Mouse (Mus musculus) embryo, embryonic 10.5 days (tissue): ENCODE measurements around the gene Aqp12.
"Not testable (repeated sequence)": the region's sequence is repeated elsewhere in the genome, so short reads cannot be mapped to it uniquely, and the experiment has no call there.

Source experiments
- DNase-seq: peaks from one replicate; pipeline ENCODE4 v3.0.0-alpha.2; 2015; ENCODE audit warnings: low spot score

The Aqp12 gene

DNA sequence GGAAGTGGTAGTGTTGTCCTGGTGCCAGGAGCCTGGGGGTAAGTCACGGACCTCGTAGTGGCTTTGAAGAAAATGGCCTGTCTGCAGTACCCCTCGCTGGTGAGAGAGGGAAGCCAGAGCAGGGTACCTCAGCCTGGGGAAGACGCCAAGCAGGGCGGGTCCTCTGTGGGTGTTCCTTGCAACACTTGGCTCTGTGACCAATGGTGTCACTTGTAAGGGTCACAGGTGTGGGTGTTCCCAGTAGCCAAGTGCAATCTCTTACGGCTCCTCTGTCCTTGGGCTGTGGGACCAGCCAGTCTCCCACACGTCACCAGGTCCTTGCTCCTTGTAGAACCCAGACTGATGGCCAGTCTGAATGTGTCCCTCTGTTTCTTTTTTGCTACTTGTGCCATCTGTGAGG, at the start of gene Aqp12:
Gene Aqp12 (plus strand): TSS at position 274 of the 400 bp plus-strand sequence.
- DNase-seq, result no peak

DNA sequence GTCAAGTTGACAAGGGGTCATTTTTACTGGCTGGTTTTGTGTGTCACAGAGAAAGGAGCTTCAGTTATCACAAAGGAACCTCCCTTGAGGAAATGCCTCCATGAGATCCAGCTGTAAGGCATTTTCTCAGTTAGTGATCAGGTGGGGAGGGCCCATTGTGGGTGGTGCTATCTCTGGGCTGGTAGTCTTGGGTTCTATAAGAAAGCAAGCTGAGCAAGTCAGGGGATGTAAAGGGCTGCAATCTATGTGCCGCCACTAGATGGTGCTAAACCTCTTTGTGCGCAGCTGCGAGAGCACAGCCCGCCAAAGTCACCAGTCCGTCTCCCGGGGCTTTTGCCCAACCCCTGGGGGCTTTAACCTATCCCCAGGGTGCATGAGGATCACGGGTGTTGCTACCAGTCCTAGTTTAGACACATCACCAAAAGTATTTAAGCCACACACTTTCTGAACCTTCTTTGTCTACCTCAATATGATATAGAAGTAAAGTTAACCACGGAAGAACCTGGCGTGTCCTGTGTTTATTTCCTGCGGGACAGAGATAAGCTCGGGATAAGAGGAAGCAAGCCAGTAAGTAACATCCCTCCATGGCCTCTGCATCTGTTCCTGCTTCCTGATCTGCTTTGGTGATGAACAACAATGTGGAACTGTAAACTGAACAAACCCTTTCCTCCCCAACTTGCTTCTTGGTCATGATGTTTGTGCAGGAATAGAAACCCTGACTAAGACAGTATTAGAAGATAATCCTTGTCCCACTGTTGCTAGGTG, 49.4 kb upstream of the Aqp12 start:
- peak; percentile 11 for DNase-seq

DNA sequence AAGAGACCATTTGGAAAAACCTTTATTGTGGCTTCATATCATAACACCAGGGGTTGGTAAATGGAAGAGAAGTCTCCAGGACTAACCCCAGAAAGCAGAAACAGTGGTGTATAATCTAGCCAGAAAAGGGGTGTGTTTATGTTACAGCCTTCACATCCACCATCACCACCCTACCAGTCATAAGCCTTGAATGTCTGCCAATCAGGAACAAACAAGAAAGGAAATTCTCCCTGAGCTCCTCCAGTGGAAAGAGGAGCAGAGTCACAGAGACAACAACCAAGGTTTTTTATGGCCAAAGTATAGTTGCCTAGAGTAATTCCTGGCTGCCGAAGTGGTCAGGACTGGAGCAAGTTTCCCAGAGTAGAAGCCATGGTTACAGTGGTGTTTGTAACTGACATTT, 47.1 kb upstream of the Aqp12 start:
- no peak for DNase-seq

- DNase-seq, result not testable (repeated sequence)
These were observed 35.3 kb upstream of the Aqp12 start for GRCm38 (mm10) chr1:92970791-92971190.

- no peak for DNase-seq
These were observed 34.0 kb upstream of the Aqp12 start for GRCm38 (mm10) chr1:92971879-92972795.

DNA sequence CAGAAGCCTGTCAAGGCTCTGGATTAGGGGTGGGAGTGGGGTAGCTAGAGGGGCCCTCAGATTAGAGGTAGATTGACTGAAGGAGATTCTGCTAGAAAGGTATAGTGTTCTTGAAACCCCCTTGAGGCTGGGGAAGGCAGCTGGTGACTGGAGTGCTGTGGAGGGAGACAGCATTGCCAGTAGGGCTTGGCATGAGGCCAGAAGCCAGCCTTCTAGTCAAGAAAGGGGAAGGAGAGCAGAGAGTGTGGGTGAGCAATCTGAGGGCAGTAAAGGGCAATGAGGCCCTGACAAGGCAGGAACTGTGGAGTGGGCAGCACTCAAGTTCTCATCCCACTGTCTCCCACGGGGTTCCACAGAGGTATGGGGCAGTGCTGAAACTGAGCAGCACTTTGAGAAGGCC, 33.3 kb upstream of the Aqp12 start:
- DNase-seq, result no peak

- peak; percentile 2 for DNase-seq
These were observed 30.0 kb upstream of the Aqp12 start for GRCm38 (mm10) chr1:92976141-92976566.

GRCm38 (mm10) chr1:92978645-92979044, 27.5 kb upstream of the Aqp12 start:
- DNase-seq, result no peak

GRCm38 (mm10) chr1:92979073-92979602, 27.0 kb upstream of the Aqp12 start:
- no peak for DNase-seq

- DNase-seq, result no peak
These were observed 24.9 kb upstream of the Aqp12 start for GRCm38 (mm10) chr1:92981056-92981845.

DNA sequence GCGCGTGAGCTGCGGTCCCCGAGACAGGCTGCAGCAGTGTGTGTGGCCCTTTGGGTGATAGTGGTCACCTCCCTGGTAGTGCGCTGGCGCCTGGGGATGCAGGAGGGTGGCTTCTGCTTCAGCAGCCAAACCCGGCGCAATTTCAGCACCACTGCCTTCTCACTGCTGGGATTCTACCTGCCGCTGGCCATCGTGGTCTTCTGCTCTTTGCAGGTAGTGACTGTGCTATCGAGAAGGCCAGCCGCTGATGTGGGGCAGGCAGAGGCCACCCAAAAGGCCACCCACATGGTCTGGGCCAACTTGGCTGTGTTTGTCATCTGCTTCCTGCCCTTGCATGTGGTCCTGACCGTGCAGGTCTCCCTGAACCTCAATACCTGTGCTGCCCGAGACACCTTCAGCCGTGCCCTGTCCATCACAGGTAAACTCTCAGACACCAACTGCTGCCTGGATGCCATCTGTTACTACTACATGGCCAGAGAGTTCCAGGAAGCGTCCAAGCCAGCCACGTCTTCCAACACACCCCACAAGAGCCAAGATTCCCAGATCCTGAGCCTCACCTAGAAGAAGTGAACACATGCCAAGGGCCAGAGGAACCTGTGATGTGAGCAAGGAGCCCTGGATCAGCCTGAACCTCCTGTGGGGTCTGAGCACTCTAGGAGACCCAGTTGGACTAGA, 23.1 kb upstream of the Aqp12 start:
- no peak for DNase-seq

DNA sequence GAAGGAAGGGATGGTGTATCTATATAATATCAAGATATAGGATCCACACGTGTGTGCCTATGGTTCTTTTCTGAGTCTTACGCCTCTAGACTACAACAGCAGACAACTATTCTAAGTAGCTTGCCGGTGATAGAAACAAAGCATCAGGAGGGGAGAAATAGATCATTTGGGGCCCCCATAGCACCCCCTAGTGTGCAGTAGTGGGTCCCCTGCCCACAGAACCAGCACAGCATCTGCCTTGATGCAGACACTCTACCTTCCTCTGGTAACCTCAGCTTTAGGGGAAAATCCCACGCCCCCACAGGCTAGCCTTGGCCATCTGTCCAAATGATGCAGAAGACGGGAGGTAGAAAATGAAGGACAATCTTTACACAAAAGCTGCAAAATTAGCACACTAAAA, 21.1 kb upstream of the Aqp12 start:
- no peak for DNase-seq

DNA sequence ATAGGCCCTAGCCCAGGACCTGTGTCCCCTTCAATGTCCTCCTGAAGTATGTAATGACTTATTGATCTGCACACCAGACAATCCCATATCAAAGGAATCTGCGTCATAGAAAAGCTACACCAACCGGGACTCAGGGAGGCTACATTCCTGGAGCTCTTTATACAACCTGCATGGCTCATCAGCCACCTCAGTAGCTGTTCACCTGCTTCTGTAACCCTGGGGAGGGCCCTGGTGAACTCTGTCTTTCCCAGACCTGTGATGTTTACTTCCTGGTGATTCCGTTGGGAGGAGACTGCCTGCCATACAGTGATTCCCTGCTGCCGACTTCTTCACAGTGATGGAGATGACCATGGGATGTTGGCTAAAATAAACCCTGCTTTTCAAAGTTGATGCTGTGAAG, 17.2 kb upstream of the Aqp12 start:
- DNase-seq, result no peak

- DNase-seq, result no peak
These were observed 16.2 kb upstream of the Aqp12 start for GRCm38 (mm10) chr1:92989891-92990290.

DNA sequence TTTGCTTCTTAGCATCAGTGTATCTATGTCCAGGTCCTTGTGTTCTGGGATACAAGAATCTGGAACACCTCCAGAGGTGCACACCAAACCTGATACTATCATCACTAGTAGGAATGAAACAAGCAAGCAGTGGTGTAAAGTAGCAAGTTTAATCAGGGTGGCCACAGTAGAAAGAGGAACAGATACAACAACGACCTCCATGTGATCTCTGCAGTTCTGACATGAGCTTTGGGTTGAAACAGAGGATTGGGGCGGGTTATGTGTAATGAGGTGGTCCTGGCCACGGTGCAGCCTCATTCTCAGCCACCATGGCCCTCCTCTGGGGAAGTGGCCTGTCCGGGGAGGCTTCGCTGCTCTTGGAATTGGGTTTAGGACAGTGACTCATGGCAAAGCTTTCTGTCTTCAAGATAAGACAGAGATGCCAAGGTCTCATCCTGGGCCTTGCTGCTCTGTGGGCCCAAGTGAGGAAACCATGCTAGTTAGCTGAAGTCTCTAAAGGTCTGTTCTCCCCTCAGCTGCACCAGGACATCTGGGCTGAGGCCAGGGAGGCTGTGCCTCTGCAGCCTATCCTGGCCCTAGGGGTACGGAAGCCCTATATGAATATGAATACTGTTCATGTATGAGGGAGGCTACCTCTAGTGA, 13.8 kb upstream of the Aqp12 start:
- no peak for DNase-seq

- DNase-seq, result no peak
These were observed 13.3 kb upstream of the Aqp12 start for GRCm38 (mm10) chr1:92992880-92993279.

GRCm38 (mm10) chr1:93009196-93009595, 3.1 kb downstream of the Aqp12 start:
- DNase-seq, result no peak

DNA sequence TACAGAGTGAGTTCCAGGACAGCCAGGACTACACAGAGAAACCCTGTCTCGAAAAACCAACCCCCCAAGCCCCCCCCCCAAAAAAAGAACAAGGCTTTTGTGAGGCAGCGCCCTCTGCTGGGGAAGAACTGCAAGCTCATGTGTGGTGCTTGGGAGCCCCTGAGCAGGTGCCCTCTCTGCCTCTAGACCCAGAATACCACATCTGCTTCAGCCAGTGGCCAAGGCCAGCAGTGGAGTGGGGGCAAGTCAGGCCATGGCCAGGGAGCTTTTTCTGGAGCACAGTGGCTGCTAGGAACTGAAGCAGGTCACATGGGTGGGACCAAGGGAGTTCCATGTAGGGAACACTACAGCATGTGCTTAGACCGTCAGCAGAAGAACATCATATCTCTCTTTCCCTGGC, 4.6 kb downstream of the Aqp12 start:
- peak; percentile 53 for DNase-seq

DNA sequence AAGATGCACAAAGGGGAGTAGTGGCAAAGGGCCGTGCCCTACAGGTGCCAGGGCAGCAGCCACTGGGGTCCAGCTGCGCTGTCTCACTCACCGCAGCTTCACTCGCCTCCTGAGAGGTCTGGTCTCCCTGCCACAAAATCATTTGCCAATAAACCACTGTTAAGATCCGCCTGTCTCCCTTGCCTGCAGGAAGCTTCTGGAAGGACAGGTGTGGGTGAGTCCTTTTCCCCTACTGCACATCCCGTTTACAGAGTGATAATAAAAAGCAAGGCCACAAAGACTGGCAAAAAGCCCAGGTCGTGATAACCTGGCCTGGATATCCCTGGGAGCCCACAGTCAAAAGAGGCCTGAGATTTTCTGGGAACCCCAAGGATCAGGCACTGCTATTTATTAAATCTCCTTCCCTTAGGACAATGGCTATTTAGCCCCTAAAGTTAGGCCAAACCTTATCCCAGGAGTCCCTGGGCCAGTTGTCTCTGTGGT, 6.0 kb downstream of the Aqp12 start:
- DNase-seq, result no peak

GRCm38 (mm10) chr1:93013367-93013766, 7.2 kb downstream of the Aqp12 start:
- DNase-seq, result no peak

DNA sequence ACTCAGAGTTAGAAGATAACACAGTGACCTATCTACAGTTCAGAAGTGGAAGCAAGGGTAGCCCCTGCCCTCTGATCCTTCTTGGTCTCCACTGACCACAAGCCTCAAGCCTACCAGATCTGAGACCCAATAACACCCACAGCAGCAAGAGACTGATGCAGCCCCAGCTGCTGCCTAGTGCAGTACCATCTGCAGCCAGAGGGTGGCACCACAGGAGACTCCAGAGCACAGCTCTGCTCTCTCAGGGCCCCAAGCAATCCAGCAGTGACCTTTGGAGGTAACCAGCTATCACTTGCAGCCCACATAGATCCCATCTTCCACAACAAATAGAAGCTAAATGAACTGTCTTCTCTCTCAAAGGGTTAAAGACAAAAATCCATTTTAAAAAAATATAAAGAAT, 8.3 kb downstream of the Aqp12 start:
- DNase-seq, result peak; percentile 75
